Mouse (Mus musculus): ENCODE data around the gene Copg2.

GRCm38 (mm10) chr6:30703476-30703875 is 193.1 kb downstream of the Copg2 start:
- TF ChIP-seq POLR2A (IDR thresholded peaks at IDR 0.05; ENCODE audit: low read depth, low read length) = no peak
- no peak for TF ChIP-seq CTCF (IDR thresholded peaks at IDR 0.05; ENCODE audit: extremely low read depth, insufficient read depth, insufficient read length, insufficient replicate concordance)
